Mouse (Mus musculus): ENCODE results near the gene Adam11.
"Not testable (repeated sequence)": the region's sequence is repeated elsewhere in the genome, so short reads cannot be mapped to it uniquely, and the experiment has no call there.

Gene Adam11

GRCm38 (mm10) chr11:102761309-102762210, at the start of gene Adam11:
Gene Adam11 (plus strand): TSS chr11:102761439.
- DNase-seq: peak; percentile 63

- no peak for DNase-seq
Observed at GRCm38 (mm10) chr11:102712411-102712810, 48.8 kb upstream of the Adam11 start.

GRCm38 (mm10) chr11:102714578-102714977, 46.7 kb upstream of the Adam11 start:
- not testable (repeated sequence) for DNase-seq

- no peak for DNase-seq
Observed at GRCm38 (mm10) chr11:102716135-102716534, 45.1 kb upstream of the Adam11 start.

GRCm38 (mm10) chr11:102725574-102725973, 35.7 kb upstream of the Adam11 start:
- peak; percentile 64 for DNase-seq

GRCm38 (mm10) chr11:102728614-102729013, 32.6 kb upstream of the Adam11 start:
- no peak for DNase-seq

- DNase-seq: no peak
Observed at GRCm38 (mm10) chr11:102729835-102730234, 31.4 kb upstream of the Adam11 start.

GRCm38 (mm10) chr11:102731366-102731765, 29.9 kb upstream of the Adam11 start:
- DNase-seq: no peak

GRCm38 (mm10) chr11:102733146-102733545, 28.1 kb upstream of the Adam11 start:
- no peak for DNase-seq

GRCm38 (mm10) chr11:102734961-102735360, 26.3 kb upstream of the Adam11 start:
- DNase-seq: no peak

GRCm38 (mm10) chr11:102738046-102738445, 23.2 kb upstream of the Adam11 start:
- DNase-seq: no peak

- peak; percentile 74 for DNase-seq
Observed at GRCm38 (mm10) chr11:102739278-102739966, 21.8 kb upstream of the Adam11 start.

- peak; percentile 42 for DNase-seq
Observed at GRCm38 (mm10) chr11:102740634-102741033, 20.6 kb upstream of the Adam11 start.

GRCm38 (mm10) chr11:102741129-102741950, 19.9 kb upstream of the Adam11 start:
- DNase-seq: peak; percentile 69

- no peak for DNase-seq
Observed at GRCm38 (mm10) chr11:102742066-102742465, 19.2 kb upstream of the Adam11 start.

GRCm38 (mm10) chr11:102742843-102743242, 18.4 kb upstream of the Adam11 start:
- DNase-seq: no peak

GRCm38 (mm10) chr11:102744746-102745145, 16.5 kb upstream of the Adam11 start:
- DNase-seq: no peak

GRCm38 (mm10) chr11:102747866-102748265, 13.4 kb upstream of the Adam11 start:
- no peak for DNase-seq

- DNase-seq: no peak
Observed at GRCm38 (mm10) chr11:102748381-102748780, 12.9 kb upstream of the Adam11 start.

- DNase-seq: no peak
Observed at GRCm38 (mm10) chr11:102749712-102750111, 11.5 kb upstream of the Adam11 start.

GRCm38 (mm10) chr11:102752896-102753590, 8.2 kb upstream of the Adam11 start:
- DNase-seq: peak; percentile 53

- DNase-seq: peak; percentile 91
Observed at GRCm38 (mm10) chr11:102753591-102754324, 7.5 kb upstream of the Adam11 start.
